Mouse (Mus musculus): ENCODE measurements around the gene Zfp618. TPM values are rescaled to one million over a fixed set of nuclear protein-coding genes. Genes with fewer than 3 reads are reported as not detected.

The Zfp618 gene
- polyA plus RNA-seq, 1 experiment from 2014 or later = 32.7 TPM

GRCm38 (mm10) chr4:63002386-63002785, 37.0 kb downstream of the Zfp618 start:
- DNase-seq (ENCODE audit: low spot score) = no peak
- Histone ChIP-seq H3K27ac (no peak overlapping the region), H3K36me3 (peaks cover 12% of the 10 kb centered on the region), H3K4me1 (replicated peaks) (peaks cover 13% of the 10 kb centered on the region), H3K9me3 (no peaks in the 10 kb centered on the region), H3K27me3 (ENCODE audit: insufficient read depth, poor library complexity, severe bottlenecking) (no peaks in the 10 kb centered on the region), H3K4me3 (no peak overlapping the region)
- 85% methylated on average over 1 of the region's 1 CpGs for WGBS

DNA sequence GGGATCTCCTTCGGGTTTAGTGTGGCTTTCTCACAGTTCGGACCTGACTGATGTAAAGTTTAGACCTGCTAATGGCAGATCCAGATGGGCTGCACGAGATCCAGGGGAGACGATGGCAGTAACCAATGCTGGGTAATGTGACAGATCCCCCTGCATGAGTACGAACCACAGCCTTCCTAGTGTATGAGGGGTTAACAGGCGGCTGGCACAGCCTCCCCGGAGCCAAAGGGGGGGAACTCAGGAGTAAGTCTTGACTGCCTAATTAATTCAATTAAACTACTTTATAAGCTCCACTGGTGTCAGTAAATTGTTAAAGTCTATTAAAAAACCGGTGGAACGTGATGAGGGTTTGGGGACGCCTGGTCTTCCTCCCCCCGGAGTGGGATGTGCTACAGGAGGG, 39.1 kb downstream of the Zfp618 start:
- Histone ChIP-seq H3K9me3 (no peaks in the 10 kb centered on the region), H3K36me3 (no peaks in the 10 kb centered on the region), H3K27ac (no peak overlapping the region), H3K4me3 (no peak overlapping the region), H3K27me3 (ENCODE audit: insufficient read depth, poor library complexity, severe bottlenecking) (no peaks in the 10 kb centered on the region), H3K4me1 (replicated peaks) (0 out of 2 replicates have a peak, but pooled peaks cover 2% of the 10 kb centered on the region)
- DNase-seq (ENCODE audit: low spot score) = no peak
- WGBS = 93% methylated on average over 11 of the region's 11 CpGs

- H3K4me1 ChIP-seq (replicated peaks) = 0 out of 2 replicates have a peak, but pooled peaks cover 2% of the 10 kb centered on the region
- H3K4me3 ChIP-seq = no peak overlapping the region
- H3K9me3 ChIP-seq = no peaks in the 10 kb centered on the region
- H3K27ac ChIP-seq = no peak overlapping the region
- DNase-seq (ENCODE audit: low spot score) = no peak
- WGBS = 85% methylated on average over 10 of the region's 10 CpGs
- H3K27me3 ChIP-seq (ENCODE audit: insufficient read depth, poor library complexity, severe bottlenecking) = no peaks in the 10 kb centered on the region
- H3K36me3 ChIP-seq = no peaks in the 10 kb centered on the region
These were observed 40.2 kb downstream of the Zfp618 start for GRCm38 (mm10) chr4:63005446-63006185.

GRCm38 (mm10) chr4:63006198-63007155, 41.1 kb downstream of the Zfp618 start:
- H3K4me1 ChIP-seq (replicated peaks) = no peaks in the 10 kb centered on the region
- H3K4me3 ChIP-seq = no peak overlapping the region
- H3K27ac ChIP-seq = no peak overlapping the region
- no peaks in the 10 kb centered on the region for H3K36me3 ChIP-seq
- no peaks in the 10 kb centered on the region for H3K27me3 ChIP-seq (ENCODE audit: insufficient read depth, poor library complexity, severe bottlenecking)
- H3K9me3 ChIP-seq = no peaks in the 10 kb centered on the region
- DNase-seq (ENCODE audit: low spot score) = no peak
- 80% methylated on average over 7 of the region's 7 CpGs for WGBS

DNA sequence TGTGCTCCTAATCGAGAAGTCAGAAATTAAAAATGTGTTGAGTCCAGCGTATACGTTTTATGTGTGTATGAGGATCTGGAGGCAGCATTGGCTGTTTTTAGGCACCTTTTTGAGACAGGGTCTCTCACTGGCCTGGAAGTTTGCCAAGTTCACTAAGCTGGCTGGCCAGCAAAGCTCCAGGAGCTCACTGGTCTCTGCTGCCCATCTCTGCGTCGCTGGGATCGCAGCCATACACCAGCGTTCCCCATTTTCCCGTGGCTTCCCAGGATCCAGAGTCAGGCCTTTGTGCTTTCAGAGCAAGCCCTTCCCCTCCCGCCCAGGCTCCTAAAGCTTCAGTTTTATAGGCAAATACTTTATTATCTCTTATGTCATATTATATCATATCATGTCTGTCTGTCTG, 42.8 kb downstream of the Zfp618 start:
- H3K9me3 ChIP-seq = no peaks in the 10 kb centered on the region
- H3K4me1 ChIP-seq (replicated peaks) = no peaks in the 10 kb centered on the region
- no peak for DNase-seq (ENCODE audit: low spot score)
- 89% methylated on average over 9 of the region's 9 CpGs for WGBS
- no peak overlapping the region for H3K4me3 ChIP-seq
- no peak overlapping the region for H3K27ac ChIP-seq
- H3K36me3 ChIP-seq = no peaks in the 10 kb centered on the region
- no peaks in the 10 kb centered on the region for H3K27me3 ChIP-seq (ENCODE audit: insufficient read depth, poor library complexity, severe bottlenecking)

DNA sequence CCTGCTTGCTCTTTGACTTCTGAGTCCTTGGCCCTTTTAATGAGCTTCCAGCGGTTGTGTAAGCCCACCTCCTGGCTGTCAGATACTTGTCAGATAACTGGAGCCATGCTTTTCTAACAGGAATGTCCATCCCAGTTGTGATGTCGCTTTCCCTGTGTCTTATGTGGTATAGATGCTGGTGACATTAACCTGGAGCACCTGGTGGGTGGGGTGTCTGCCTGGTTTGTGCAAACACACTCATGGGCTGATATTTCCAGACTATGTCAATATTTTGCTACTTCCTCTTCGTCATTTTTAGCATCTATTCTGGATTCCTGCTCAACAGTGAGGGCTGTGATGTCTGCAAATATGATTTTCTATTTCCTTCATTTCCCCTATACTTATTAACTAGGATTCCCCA, 43.4 kb downstream of the Zfp618 start:
- 82% methylated on average over 3 of the region's 3 CpGs for WGBS
- H3K36me3 ChIP-seq = no peaks in the 10 kb centered on the region
- no peak overlapping the region for H3K4me3 ChIP-seq
- no peaks in the 10 kb centered on the region for H3K4me1 ChIP-seq (replicated peaks)
- no peak for DNase-seq (ENCODE audit: low spot score)
- no peaks in the 10 kb centered on the region for H3K27me3 ChIP-seq (ENCODE audit: insufficient read depth, poor library complexity, severe bottlenecking)
- H3K27ac ChIP-seq = no peak overlapping the region
- H3K9me3 ChIP-seq = no peaks in the 10 kb centered on the region

DNA sequence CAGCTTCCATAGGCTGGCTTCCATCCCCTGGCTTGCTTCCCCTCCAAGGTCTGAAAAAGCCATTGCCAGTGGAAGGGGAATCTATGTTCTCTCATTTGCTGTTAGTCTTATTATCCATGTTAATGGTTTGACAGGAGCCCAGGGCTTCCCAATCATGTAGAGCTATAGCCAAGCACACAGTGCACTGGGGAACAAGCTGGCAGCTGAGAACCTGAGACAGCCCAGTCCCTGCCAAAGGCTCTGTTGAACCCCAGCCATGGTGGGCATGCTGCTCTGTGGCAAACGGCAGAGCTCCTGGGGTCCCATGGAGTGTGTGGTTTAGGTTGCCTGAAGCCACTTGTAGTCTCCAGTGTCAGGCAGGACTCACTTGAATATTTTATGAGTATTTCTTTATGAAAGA, 44.4 kb downstream of the Zfp618 start:
- Histone ChIP-seq H3K4me1 (replicated peaks) (no peaks in the 10 kb centered on the region), H3K27me3 (ENCODE audit: insufficient read depth, poor library complexity, severe bottlenecking) (no peaks in the 10 kb centered on the region), H3K27ac (no peak overlapping the region), H3K36me3 (no peaks in the 10 kb centered on the region), H3K4me3 (no peak overlapping the region), H3K9me3 (no peaks in the 10 kb centered on the region)
- WGBS = 81% methylated on average over 1 of the region's 1 CpGs
- no peak for DNase-seq (ENCODE audit: low spot score)

- Histone ChIP-seq H3K9me3 (no peaks in the 10 kb centered on the region), H3K36me3 (no peaks in the 10 kb centered on the region), H3K27me3 (ENCODE audit: insufficient read depth, poor library complexity, severe bottlenecking) (no peaks in the 10 kb centered on the region), H3K4me1 (replicated peaks) (no peaks in the 10 kb centered on the region), H3K4me3 (no peak overlapping the region), H3K27ac (no peak overlapping the region)
- DNase-seq (ENCODE audit: low spot score) = no peak
- WGBS = 88% methylated on average over 4 of the region's 4 CpGs
These were observed 44.9 kb downstream of the Zfp618 start for GRCm38 (mm10) chr4:63010226-63010625.

- WGBS = 93% methylated on average over 10 of the region's 10 CpGs
- no peaks in the 10 kb centered on the region for H3K9me3 ChIP-seq
- peaks cover 10% of the 10 kb centered on the region; the same call in 1 of the 2 replicates for H3K36me3 ChIP-seq
- H3K4me1 ChIP-seq (replicated peaks) = no peaks in the 10 kb centered on the region
- no peak overlapping the region for H3K4me3 ChIP-seq
- no peaks in the 10 kb centered on the region for H3K27me3 ChIP-seq (ENCODE audit: insufficient read depth, poor library complexity, severe bottlenecking)
- DNase-seq (ENCODE audit: low spot score) = no peak
- no peak overlapping the region for H3K27ac ChIP-seq
These were observed 53.2 kb downstream of the Zfp618 start for GRCm38 (mm10) chr4:63018616-63019015.

DNA sequence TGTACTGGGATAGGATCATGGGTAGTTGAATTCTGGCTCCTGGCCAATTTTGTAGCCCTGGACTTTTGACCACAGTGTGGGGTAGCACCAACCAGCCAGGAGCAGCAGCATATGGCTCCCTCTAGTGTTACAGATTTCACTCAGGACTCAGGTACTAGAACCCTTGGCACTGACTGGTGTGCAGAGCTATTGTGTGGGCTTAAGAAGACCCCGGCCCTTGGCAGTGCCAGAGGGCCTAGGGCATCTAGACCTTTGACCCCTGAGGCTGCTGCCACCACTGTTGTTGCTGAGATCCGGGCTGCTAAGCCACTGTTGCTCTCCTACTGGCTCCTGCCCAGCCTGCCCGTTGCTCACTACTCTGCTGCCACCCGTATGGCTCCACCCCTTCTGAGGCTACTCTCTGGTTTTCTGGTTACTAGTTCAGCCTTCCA, 54.1 kb downstream of the Zfp618 start:
- Histone ChIP-seq H3K27ac (no peak overlapping the region), H3K4me1 (replicated peaks) (no peaks in the 10 kb centered on the region), H3K9me3 (no peaks in the 10 kb centered on the region), H3K4me3 (no peak overlapping the region), H3K27me3 (ENCODE audit: insufficient read depth, poor library complexity, severe bottlenecking) (no peaks in the 10 kb centered on the region), H3K36me3 (peaks cover 10% of the 10 kb centered on the region; the same call in 1 of the 2 replicates)
- WGBS = 80% methylated on average over 4 of the region's 4 CpGs
- no peak for DNase-seq (ENCODE audit: low spot score)

- no peak overlapping the region for H3K4me3 ChIP-seq
- no peaks in the 10 kb centered on the region for H3K27me3 ChIP-seq (ENCODE audit: insufficient read depth, poor library complexity, severe bottlenecking)
- no peak overlapping the region for H3K27ac ChIP-seq
- no peaks in the 10 kb centered on the region; the same call in 1 of the 2 replicates for H3K4me1 ChIP-seq (replicated peaks)
- 78% methylated on average over 6 of the region's 6 CpGs for WGBS
- peaks cover 10% of the 10 kb centered on the region; the same call in 1 of the 2 replicates for H3K36me3 ChIP-seq
- no peak for DNase-seq (ENCODE audit: low spot score)
- no peaks in the 10 kb centered on the region for H3K9me3 ChIP-seq
These were observed 55.8 kb downstream of the Zfp618 start for GRCm38 (mm10) chr4:63021034-63021700.

- no peak for DNase-seq (ENCODE audit: low spot score)
- 93% methylated on average over 7 of the region's 7 CpGs for WGBS
- Histone ChIP-seq H3K4me3 (no peak overlapping the region), H3K4me1 (replicated peaks) (no peaks in the 10 kb centered on the region; the same call in 1 of the 2 replicates), H3K27ac (no peak overlapping the region), H3K9me3 (no peaks in the 10 kb centered on the region), H3K36me3 (peaks cover 8% of the 10 kb centered on the region; the same call in 1 of the 2 replicates), H3K27me3 (ENCODE audit: insufficient read depth, poor library complexity, severe bottlenecking) (no peaks in the 10 kb centered on the region)
These were observed 58.1 kb downstream of the Zfp618 start for GRCm38 (mm10) chr4:63023465-63023864.
